8 mouse cellular contexts compared by ENCODE assay signal in the genomic region with DNA sequence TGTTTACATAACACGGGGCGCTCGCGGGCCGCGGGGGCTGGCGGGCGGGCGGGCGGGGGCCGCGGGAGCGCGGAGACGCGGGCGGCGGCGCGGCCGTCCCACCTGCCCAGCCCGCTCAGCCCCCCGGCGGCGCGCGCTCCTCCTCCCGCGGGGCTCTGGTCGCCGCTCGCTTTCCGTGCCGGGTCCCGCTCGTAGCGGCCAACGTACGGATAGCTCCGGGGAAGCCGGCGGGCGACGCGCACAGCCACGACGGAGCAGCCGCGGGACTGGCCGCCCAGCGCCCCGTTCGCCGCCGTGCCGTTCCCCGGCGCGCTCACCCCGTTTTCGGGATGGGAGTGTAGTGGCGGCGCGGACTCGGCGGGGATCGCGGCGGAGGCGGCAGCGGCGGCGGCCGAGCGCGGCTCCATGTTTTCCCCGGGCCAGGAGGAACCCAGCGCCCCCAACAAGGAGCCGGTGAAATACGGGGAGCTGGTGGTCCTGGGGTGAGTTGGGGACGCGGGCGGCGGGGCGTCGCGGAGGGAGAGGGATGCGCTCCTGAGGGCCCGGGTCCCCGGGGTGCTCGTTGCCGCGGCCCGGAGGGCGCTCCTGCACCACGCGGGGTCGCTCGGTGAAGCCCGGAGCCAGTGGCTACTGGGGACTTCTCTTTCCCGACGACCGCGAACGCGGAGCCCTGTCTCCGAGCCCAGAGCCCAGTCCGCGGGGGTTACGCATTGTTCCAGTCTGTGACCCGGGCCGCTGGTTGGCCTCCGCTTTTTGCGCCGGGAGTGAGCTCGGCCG. TPM values are rescaled to one million over a fixed set of nuclear protein-coding genes. Genes with fewer than 3 reads are reported as not detected.
A peak's percentile ranks its signal among the peaks of the same experiment; 100 is the strongest.
DNase-seq lines count a peak whose midpoint lies in the region; ATAC-seq and TF ChIP-seq lines count a peak whose summit lies in the region.

A gene (plus strand): TSS at position 72 of the 777 bp plus-strand sequence.

- no peak within 1 kb of the TSS for H3K27ac ChIP-seq in embryonic fibroblast, embryonic 13.5 days (ENCODE audit: insufficient read depth, low read length)
- peak within 1 kb of the TSS; percentile 90 for H3K27ac ChIP-seq in heart, embryonic 10.5 days
- H3K27ac ChIP-seq in limb, embryonic 13.5 days: peak within 1 kb of the TSS; percentile 90
- H3K27ac ChIP-seq in midbrain, embryonic 12.5 days (replicated peaks): peak within 1 kb of the TSS; percentile 92
- peak within 1 kb of the TSS; percentile 85 for H3K27ac ChIP-seq in stomach, embryonic 16.5 days (ENCODE audit: low read length)

- H3K36me3 ChIP-seq in heart, embryonic 10.5 days: no peaks in the 10 kb centered on the region
- no peaks in the 10 kb centered on the region for H3K36me3 ChIP-seq in limb, embryonic 13.5 days
- no peaks in the 10 kb centered on the region for H3K36me3 ChIP-seq in midbrain, embryonic 12.5 days
- H3K36me3 ChIP-seq in stomach, embryonic 16.5 days (ENCODE audit: control insufficient read depth, insufficient read depth, low read length): no peaks in the 10 kb centered on the region

- no peaks in the 10 kb centered on the region for H3K9me3 ChIP-seq in heart, embryonic 10.5 days
- H3K9me3 ChIP-seq in limb, embryonic 13.5 days: no peaks in the 10 kb centered on the region
- no peaks in the 10 kb centered on the region for H3K9me3 ChIP-seq in midbrain, embryonic 12.5 days
- H3K9me3 ChIP-seq in stomach, embryonic 16.5 days (replicated peaks; ENCODE audit: control insufficient read depth, low read length): no peaks in the 10 kb centered on the region

- H3K9ac ChIP-seq in limb, embryonic 13.5 days: peak within 1 kb of the TSS; percentile 91
- H3K9ac ChIP-seq in midbrain, embryonic 12.5 days (replicated peaks): peak within 1 kb of the TSS; percentile 92
- peak within 1 kb of the TSS; percentile 78 for H3K9ac ChIP-seq in stomach, embryonic 16.5 days (ENCODE audit: low read length)

- peak within 1 kb of the TSS; percentile 84 for H3K4me2 ChIP-seq in limb, embryonic 13.5 days (replicated peaks)
- H3K4me2 ChIP-seq in midbrain, embryonic 12.5 days (replicated peaks): peak within 1 kb of the TSS; percentile 91
- H3K4me2 ChIP-seq in stomach, embryonic 16.5 days (ENCODE audit: low read depth, low read length): peak within 1 kb of the TSS; percentile 73

- WGBS in heart, embryonic 10.5 days: 1% methylated on average over 117 of the region's 117 CpGs
- WGBS in limb, embryonic 13.5 days: under 1% methylated on average over 94 of the region's 117 CpGs
- under 1% methylated on average over 107 of the region's 117 CpGs for WGBS in midbrain, embryonic 12.5 days
- WGBS in stomach, embryonic 16.5 days: under 1% methylated on average over 93 of the region's 117 CpGs

- peak; percentile 65 for DNase-seq in layer of hippocampus, adult 11-12 months (ENCODE audit: low spot score)
- DNase-seq in layer of hippocampus, adult 9-10 months (ENCODE audit: low spot score): no peak
- DNase-seq in heart, embryonic 10.5 days (ENCODE audit: low spot score): peak; percentile 80
- peak; percentile 63 to 73 for DNase-seq in kidney, adult 8-10 months

- peaks cover 13% of the 10 kb centered on the region; the same call in 1 of the 2 replicates for H3K27me3 ChIP-seq in heart, embryonic 10.5 days (ENCODE audit: insufficient read depth, poor library complexity, severe bottlenecking)
- H3K27me3 ChIP-seq in limb, embryonic 13.5 days: 0 out of 2 replicates have a peak, but pooled peaks cover 2% of the 10 kb centered on the region
- peaks cover 4% of the 10 kb centered on the region; the same call in 1 of the 2 replicates for H3K27me3 ChIP-seq in midbrain, embryonic 12.5 days
- H3K27me3 ChIP-seq in stomach, embryonic 16.5 days (ENCODE audit: control insufficient read depth, insufficient read depth, low read length): peaks cover 4% of the 10 kb centered on the region; the same call in 1 of the 2 replicates

- peak within 1 kb of the TSS; percentile 80 for H3K4me3 ChIP-seq in embryonic fibroblast, embryonic 13.5 days (ENCODE audit: insufficient read depth, low read length)
- peak within 1 kb of the TSS; percentile 89 for H3K4me3 ChIP-seq in heart, embryonic 10.5 days
- peak within 1 kb of the TSS; percentile 83 for H3K4me3 ChIP-seq in limb, embryonic 13.5 days
- H3K4me3 ChIP-seq in midbrain, embryonic 12.5 days: peak within 1 kb of the TSS; percentile 87
- H3K4me3 ChIP-seq in stomach, embryonic 16.5 days (replicated peaks; ENCODE audit: low read length): peak within 1 kb of the TSS; percentile 84

- TF ChIP-seq POLR2A in embryonic fibroblast, embryonic 13.5 days (IDR thresholded peaks at IDR 0.05; ENCODE audit: low read depth, low read length): 0 out of 2 replicates have a peak, but pooled peaks have one; percentile 19

- no peaks in the 10 kb centered on the region for H3K4me1 ChIP-seq in embryonic fibroblast, embryonic 13.5 days (ENCODE audit: control insufficient read depth, insufficient read depth, low read length)
- H3K4me1 ChIP-seq in heart, embryonic 10.5 days: peaks cover 22% of the 10 kb centered on the region
- H3K4me1 ChIP-seq in limb, embryonic 13.5 days: peaks cover 52% of the 10 kb centered on the region
- H3K4me1 ChIP-seq in midbrain, embryonic 12.5 days: peaks cover 55% of the 10 kb centered on the region
- H3K4me1 ChIP-seq in stomach, embryonic 16.5 days (ENCODE audit: control insufficient read depth, insufficient read depth, low read length): peaks cover 30% of the 10 kb centered on the region

- TF ChIP-seq CTCF in embryonic fibroblast, embryonic 13.5 days (IDR thresholded peaks at IDR 0.05; ENCODE audit: borderline replicate concordance, insufficient read depth, low read length): no peak

- ATAC-seq in limb, embryonic 13.5 days (ENCODE audit: low FRiP score, low read depth): peak; percentile 81
- ATAC-seq in midbrain, embryonic 12.5 days (ENCODE audit: low FRiP score, low read depth): peak; percentile 75
- peak; percentile 84 for ATAC-seq in stomach, embryonic 16.5 days (ENCODE audit: insufficient read depth, low FRiP score)

RNA-seq across cellular contexts. Expression of the gene that starts here (rescaled TPM):
- polyA plus RNA-seq in embryonic fibroblast, embryonic 13.5 days (2011; ENCODE audit: insufficient read length, low read depth, missing spikeins): 5.5 and 9.0 TPM in 2 replicates
- 3.1 and 5.0 TPM in 2 replicates for polyA plus RNA-seq in heart, embryonic 10.5 days (2016; fragmentation: Nextera tagmentation; extraction: Ambion mirVana)
- 9.0 and 10.4 TPM in 2 replicates for polyA plus RNA-seq in limb, embryonic 13.5 days (2015; fragmentation: Nextera tagmentation; extraction: Ambion mirVana)
- polyA plus RNA-seq in midbrain, embryonic 12.5 days (2016; fragmentation: Nextera tagmentation; extraction: Ambion mirVana): 15.1 and 15.9 TPM in 2 replicates
- 6.3 TPM in 2 replicates for polyA plus RNA-seq in stomach, embryonic 16.5 days (2015; fragmentation: Nextera tagmentation; extraction: Ambion mirVana)
